Mouse (Mus musculus): ENCODE measurements around the gene Fgd6.

Gene Fgd6

DNA sequence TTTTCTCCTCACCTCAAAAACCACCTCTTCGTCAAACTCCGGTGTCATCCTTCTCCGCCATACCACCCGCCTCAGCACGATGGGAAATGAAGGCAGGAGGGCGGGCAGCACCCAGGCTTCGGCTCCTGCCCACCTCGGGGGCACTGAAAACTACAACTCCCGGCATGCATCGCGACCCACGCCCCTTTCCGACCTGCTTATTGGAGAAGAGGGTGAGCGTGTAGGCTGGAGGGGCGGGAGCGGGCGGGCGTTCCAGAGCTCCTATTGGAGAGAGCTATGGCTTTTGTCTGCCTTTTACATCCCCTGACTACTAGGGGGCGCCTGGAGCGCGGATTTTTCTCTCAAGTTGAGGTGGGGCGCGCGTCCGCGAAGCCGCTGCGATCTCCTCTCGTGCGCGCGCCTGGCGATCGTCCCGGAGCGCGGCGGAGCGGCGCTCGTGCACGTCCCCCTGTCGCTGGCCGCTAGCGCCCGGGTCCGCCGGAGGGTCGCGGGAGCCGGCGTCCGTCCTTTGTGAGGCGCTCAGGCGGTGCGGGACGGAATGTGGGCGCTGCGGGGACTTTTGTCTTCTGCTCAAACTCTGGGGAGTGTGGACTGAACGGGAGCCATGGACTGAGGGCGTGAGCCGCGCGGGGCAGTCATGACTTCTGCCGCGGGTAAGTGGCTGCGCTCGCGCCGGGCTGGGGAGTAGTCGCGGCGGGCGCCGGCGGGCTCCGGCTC is at the start of gene Fgd6, which contains the start of gene Vezt:
Gene Fgd6 (plus strand): TSS at position 344 of the 717 bp plus-strand sequence.
Gene Vezt (minus strand): TSS at position 160 of the 717 bp plus-strand sequence.
- peak; percentile 99 for DNase-seq

DNA sequence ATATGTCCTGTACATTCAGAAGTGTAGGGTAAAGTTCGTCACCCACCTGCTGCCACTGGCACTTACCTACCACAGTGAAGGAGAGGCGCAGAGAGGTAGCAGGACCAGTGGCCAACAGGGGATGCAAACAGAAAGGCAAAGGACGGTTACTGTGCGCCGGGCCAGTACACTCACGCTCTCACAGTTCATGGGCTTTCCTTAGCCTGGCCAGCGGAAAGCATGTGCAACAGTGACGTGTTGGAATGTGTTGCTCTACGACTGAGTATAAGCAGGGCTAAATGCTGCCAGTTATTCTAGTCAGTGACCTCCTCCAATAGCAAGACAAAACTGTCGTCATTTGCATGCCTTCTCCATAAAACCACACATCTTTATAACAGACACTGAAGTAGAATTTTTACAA is 41.7 kb upstream of the Fgd6 start:
- no peak for DNase-seq

DNA sequence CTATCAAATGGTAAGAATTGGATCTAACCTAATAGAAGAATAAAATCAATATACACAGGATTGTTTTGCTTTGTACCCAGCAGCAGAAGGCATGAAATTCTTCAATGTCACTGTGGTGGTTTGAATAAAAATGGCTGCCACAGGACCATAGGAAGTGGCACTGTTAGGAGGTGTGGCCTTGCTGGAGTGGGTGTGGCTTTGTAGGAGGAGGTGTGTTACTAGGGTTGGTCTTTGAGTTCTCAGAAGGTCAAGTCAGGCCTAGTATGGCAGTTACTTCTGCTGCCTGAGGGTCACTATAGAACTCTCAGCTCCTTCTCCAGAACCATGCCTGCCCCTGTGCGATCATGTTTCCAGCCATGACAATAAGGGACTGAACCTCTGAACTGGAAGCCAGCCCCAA is 40.7 kb upstream of the Fgd6 start:
- no peak for DNase-seq

DNA sequence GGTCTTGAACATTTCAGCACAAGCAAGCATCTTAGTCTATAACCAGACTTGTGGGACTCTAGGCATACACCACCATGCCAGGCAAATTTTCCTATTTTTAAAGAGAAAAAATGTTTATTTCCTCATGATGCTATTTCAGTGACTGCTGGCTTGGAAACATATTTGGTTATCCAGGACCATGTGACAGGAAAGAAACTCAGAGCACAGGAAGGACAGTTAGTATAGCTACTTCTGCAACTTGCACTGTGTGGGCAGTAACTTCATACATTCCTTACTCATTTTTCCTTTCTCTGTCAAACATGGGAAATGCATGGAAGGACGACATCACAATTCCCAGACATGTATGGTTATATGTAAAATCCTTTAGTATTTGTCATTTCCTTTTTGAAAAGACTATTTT is 36.4 kb upstream of the Fgd6 start:
- no peak for DNase-seq

DNA sequence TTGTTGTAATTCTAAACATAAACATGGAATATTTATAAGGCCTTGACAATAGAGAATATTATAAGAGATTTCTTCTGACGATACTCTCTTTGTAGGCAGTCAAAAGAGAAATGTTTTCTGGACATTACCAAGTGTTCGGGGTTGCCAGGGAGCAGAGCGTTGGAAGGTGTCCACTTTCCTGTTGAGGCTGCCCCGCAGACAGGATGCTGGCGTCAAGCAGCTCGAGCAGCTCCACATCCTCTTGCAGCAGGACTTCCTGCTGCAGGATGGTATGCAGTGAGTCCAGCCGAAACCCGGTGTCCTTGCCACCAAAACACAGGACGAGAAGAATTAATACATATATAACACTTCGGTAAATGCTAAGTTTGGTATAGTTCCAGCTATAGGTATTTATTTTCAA is 35.6 kb upstream of the Fgd6 start:
- no peak for DNase-seq

DNA sequence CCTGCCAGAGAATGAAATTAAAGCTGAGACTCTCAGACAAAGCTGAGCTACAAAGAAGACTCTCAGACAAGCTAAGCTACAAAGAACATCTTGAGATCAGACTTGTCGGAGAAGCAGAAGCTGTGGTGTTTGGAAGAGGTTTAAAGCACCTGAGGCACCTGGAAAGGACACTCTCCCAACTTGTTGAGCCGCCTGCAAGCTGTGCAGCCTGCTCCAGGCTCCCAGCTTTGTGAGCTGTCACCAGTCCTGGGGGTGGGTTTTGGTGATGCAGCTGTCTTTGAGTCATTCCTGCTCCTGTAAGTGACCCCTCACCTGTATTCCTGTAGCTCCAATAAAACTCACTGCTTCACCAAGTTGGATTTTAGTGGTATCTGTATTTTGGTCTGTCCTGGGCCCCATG is 27.4 kb upstream of the Fgd6 start:
- DNase-seq = no peak

DNA sequence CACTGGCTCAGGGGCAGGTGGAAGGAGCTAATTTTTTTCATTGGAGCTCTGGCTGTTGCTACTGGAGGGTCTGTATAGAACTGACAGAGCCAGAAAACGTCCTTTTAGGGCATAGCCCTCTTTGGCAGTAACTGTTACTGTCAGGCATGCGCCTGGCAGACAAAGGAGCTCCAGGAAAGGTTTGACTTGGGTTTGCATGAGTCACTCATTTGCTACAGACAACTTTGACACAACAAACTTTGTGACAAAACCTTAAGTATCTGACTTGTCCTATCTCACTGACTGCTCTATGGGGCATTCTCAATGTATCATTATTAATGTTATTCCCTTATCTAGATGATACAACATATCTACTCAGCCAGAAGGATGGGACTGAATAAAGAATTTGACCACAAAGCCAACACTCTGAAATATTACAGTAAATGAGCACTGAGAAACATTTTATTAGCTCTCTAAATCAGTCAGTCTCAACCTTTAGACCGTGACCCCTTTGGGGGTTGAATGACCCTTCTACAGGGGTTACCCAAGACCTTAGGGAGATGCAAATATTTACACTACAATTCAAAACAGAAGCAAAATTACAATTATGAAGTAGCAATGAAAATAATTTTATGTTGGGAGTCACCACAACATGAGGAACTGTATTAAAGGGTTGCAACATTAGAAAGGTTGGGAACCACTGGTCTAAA is 25.7 kb upstream of the Fgd6 start:
- DNase-seq = no peak

DNA sequence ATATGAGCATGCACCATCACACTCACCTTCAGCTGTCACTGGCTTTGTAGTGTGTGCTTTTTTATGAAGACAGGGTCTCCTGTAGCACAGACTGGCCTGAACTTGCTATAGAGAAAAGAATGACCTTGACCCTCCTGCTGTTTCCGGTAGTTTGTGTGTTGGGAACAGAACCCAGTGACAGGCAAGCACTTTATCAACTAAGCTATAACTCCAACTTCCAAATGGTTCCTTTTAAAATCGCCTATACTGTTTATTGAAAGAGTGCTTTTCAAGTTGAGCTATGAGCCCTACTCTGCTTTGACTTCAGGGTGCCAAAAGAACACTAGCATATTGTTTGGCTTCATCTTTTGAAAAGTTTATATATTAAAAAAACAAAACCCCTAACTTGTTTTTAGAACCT is 24.8 kb upstream of the Fgd6 start:
- DNase-seq = no peak

DNA sequence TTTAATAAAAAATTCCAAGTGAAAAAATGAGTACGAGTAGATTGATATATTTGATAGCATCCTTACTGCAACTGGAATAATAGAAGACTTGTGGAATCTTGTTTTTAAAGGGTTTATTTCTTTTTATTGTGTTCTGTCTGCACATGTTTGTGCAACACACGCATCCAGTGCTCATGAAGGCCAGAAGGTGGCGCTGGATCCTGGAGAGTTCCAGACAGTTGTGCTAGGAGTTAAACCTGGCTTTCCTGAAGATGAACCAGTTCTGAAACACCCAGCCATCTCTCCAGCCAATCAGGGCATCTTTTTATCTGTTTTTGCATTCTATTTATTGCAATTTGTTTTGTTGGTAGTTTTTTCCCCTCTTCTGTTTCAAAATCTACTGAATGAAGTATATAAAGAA is 22.6 kb upstream of the Fgd6 start:
- no peak for DNase-seq

DNA sequence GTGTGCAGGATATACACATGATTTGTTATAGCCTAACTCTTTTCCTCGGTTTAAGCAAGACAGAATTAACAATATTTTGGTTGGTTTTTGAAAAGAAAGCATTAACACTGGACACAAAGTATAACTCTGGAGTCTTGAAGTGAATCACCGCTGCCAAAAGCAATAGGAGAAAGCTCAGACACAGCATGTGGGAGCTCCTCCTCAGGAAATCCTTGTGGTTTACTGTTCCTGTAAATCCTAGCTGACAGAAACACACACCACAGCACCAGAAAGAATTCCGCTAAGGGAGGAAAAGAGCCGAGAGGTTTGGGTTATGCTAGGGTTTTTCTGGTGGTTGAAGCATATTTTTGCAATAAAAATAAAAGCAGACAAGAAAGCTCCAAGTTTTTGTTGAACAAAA is 21.6 kb upstream of the Fgd6 start:
- DNase-seq = no peak

DNA sequence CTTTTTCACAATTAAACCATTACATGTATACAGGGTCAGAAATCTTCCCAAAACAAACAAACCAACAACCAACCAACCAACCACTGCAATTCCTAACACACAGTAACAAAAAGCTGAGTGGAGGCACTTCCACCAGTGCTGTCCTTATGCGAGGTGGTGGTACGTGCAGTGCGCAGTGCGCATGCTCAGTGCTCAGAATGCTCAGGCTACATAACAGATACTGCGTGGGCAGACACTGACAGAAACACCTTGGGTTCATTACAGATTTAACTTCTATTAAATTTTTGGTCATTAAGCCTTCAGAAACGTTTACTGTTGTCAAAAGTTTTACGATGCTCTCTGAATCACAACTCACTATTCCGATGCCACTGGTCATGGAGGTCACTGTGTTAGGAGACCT is 18.3 kb upstream of the Fgd6 start:
- DNase-seq = no peak

DNA sequence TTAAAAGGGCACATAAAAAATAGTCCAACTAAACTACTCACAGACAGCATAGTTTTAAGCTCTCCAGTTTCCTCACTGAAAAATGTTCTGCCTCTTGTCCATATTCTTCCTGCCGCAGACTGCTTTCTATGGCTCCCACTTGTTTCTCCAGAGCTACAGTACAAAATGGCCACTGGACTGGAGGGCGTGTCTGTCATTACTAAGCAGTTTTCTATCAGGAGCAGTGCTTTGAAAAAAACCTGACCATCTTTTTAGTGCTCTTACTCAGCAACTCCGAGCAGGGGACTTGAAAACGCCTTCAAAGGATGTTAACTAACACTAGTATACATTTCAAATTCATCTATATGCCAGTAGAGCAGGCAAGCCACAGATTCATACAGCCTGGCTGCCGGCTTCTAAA is 15.2 kb upstream of the Fgd6 start:
- DNase-seq = no peak

DNA sequence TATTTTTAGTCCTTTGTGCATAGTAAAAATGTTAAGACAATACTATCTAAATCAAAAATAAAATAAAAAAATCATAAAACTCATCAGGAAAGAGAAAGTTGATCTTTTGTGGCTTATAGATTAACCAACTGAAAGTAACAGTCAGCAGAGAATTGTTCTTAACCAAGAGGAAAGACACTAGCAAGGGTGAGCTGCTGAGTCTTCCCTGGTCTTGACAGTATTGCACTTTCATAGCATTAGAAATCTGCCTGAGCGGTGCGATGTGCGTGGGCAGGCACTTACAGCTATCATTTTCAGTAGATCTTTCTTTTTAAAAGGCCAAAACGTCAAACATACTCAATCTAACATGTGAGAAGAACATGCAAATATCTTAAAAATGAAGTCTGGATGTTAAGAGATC is 14.7 kb upstream of the Fgd6 start:
- DNase-seq = no peak

DNA sequence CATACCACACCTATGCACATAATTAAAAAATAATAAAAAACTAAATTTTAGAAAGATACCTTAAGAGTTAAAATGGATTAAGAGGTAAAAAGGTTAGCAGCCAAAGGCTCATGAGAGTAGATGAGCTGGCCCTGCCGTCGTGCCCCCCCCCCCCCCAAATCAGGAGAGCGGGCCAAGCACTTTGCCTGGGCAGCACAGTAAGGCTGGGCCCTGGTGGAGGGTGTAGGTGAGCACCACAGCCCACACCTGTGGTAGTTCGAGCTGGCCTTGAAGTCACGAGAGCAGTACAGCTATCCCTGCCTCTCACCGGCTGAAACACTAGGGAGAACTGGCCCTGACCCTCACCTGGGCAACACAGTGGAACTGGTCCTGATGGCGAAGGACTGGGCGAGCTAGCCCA is 10.7 kb upstream of the Fgd6 start:
- no peak for DNase-seq

DNA sequence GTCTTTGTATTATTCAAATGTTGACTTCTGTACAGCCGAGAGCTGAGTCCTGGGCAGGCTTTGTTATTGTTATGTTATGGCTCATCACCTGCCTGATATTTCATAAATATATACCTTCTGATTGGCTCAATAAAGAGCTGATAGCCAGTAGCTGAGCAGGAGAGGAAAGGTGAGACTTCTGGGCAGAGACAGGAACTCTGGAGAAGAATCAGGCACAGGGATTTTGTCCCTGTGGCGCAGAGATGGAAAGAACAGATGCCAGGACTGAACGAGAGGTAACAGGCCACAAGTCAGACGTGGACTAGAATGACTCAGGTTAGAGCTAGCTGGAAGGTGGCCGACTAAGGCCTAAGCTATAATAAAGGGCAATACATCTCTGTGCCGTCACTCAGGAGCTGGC is 7.3 kb upstream of the Fgd6 start:
- DNase-seq = no peak

DNA sequence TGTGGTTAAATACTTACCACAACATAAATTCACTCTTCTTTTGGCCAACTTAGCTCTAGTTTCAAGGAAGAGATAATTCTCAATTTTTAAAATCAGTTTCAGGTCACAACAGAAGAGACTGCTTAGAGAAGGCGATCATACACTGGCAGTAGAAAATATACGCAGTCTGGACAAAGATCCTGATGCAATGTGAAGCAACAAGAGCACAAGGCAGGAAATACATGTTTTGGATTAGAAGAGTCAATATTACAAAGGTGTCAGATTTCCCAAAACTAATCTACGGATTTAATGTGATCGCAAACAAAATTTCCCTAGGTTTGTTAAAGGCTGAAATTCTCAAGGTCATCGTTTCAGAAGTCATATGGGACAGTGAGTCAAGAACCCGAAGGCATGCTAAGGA is 4.6 kb upstream of the Fgd6 start:
- no peak for DNase-seq

DNA sequence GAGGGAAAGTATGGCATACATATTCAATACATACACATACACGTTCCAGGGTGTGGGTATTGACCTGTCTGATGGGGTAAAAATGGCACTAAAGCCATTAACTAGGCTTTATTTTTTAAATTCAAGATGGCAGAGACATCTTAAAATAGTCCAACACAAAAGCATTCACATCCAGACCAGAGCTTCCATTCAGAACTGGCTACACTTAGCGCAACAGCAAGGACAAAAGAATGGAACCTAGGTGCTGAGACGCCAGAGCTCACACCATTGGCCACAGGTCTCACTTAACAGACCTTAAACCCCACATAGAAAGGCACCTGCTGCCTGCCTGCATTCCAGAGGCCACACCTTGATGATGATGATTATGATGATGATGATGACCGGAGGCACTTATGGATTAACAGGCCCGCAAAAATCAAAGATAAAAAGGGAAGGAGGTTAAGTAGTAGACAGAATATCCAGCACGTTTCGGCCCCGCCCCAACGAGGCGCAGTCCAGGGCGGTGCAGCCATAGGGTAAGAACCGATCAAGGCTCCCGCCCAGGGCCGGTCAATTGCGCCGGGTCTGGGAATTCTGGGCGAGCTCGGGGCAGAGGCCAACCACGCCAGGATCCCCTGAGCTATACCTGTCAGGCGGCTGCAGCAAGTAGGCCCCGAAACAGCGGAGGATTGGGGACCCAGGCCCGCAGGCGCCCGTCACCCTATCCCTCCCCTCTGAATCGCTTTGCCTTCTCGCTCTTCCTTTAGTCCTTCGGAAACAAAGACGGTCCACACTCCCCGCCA is 734 bp upstream of the Fgd6 start:
- peak; percentile 44 for DNase-seq

DNA sequence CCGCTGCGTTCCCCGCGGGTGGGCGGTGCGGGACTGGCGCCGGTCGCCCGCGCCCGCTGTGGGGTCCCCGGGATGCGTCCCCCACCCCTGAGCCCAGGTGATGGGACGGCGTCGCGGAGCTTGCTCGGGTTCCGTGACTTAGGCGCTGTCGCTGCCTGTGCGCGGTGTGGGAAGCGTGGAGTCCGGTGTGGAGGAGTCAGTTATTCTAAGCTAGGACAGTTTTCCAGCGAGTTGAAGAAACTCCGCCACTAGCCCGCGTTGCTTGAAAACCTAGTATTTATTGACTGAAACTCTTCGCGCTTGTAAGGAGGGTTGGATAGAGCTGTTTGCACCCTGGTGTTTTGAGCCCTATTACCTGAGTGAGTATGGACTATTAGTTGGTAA is 566 bp downstream of the Fgd6 start:
- DNase-seq = peak; percentile 9

DNA sequence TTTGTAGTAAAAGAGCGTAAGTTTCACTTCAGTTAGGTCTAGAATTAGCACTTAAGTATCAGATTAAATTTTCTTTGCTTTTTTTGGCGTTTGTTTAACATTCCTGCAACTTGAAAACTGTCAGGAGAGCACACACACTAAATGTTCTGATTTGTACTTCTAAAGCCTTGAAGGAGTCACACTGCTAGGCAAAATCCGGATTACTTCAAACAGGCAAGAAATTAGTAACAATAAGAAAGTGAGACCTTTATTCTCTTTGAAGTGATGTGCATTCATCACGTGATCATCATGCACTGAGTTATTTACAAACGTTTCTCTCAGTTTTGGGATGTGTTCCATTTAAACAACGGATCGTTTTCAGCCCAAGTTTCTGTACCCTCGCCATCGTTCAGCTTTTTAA is 1.4 kb downstream of the Fgd6 start:
- no peak for DNase-seq

DNA sequence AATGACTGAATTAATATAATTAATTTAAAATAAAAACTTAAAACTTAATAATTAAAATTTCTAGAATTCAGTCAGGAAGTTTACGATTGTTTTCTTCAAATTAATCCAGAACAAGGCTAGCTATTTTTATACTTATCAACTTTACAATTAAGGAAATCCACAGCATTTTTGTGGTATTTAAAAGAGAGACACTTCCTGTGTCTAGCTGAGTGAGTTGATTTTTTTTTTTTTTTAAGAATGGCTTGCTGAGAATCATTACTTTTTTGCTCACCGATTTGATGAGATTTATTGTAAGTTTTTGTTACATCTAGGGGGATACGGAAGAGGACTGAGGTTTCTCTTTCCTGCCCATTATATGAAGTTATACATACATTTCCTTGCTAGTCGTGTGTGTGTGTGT is 1.8 kb downstream of the Fgd6 start:
- no peak for DNase-seq

DNA sequence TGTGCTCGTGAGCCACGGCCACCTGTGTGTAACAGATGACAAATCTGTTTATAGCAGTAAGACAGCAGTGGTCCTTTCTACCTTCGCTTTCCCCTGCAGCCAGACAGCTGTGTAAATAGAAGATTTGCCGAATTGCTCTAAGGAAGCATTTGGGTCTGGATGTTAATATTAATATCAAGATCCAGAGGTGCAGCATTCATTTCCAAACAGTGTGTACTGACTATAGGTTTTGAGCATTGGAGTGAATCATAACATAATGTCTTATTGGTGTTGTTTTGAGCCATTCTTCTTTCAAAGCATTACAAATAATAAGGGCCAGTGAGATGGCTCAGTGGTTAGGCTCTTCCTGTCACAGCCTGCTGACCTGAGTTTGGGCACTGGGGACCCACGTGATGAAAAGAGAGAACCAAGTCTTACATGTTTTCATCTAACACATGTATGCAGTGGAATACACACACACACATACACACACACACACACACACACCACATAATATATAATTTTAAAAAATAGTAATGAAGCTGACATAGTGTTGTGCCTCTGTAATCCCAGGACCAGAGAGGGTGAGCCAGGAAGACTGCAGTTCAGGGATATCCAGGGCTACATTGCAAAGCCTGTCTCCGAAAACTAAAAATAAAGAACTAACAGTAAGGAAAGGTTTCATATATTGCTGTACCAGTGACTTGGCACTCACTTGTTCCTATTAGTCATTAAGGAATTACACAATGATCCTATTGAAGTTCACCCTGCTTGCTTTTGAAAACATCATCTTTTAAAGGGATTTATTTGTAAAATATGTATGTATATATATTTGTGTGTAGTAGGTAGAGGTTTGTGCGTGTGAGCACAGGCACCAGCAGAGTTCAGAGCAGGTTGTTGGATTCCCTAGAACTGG is 2.8 kb downstream of the Fgd6 start:
- no peak for DNase-seq

DNA sequence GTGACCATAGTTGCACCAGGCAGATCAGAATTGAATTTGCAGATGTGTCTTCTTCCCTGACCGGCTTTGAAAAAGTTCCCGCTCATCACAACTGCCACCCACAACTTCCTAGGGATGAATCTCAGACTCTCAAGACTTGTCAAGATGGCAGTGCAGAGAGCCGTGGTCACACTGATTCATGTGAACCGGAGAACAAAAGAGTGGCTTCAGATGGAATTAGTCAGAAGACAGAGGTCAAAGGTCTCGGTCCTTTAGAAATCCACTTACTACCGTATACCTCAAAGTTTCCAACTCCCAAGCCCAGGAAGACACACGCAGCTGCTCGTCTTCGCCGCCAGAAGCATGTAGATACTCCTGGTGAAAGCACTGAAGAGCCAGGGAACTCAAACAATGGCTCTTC is 8.1 kb downstream of the Fgd6 start:
- no peak for DNase-seq

DNA sequence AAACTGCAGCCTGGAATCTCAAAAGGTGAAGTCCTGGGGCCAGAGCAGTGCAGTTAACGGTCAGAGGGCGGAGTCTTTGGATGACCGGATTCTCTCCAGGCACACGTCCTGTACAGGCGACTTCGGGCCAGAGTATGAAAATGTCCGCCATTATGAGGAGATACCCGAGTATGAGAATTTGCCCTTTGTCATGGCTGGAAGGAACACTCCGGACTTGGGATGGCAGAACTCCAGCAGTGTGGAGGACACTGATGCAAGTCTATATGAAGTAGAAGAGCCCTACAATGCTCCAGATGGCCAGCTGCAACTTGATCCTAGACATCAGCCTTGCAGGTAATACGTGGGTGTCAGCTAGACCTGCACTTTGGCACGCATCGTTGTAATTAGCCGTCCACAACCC is 9.5 kb downstream of the Fgd6 start:
- DNase-seq = no peak
